Mouse (Mus musculus) megakaryocyte, embryonic 14.5 days (primary cell): ENCODE measurements at regions not wholly inside any gene's neighbourhood (a gene's known extent, or its start where the extent isn't known, plus 50 kb on each side); places are given as distances from the start of the nearest gene placed in this dataset.

Experiments
- FLI1 ChIP-seq: IDR thresholded peaks from 2 replicates; pipeline ENCODE4 v1.6.1; 2012; ENCODE audit warnings: low read length, inconsistent platforms, mixed read lengths
- GATA1 ChIP-seq: IDR thresholded peaks from 3 replicates; pipeline ENCODE4 v1.6.1; 2012; ENCODE audit warnings: mixed read lengths, low read length, inconsistent platforms, borderline replicate concordance

GRCm38 (mm10) chr13:119325510-119325909, 102.9 kb upstream of the Paip1 start:
- TF ChIP-seq GATA1 (no peak), FLI1 (no peak)
